Mouse (Mus musculus) heart, embryonic 11.5 days (tissue): ENCODE results near the gene Pak7. TPM values are rescaled to one million over a fixed set of nuclear protein-coding genes. Genes with fewer than 3 reads are reported as not detected.
A peak's percentile ranks its signal among the peaks of the same experiment; 100 is the strongest.
"Not testable (repeated sequence)": the region's sequence is repeated elsewhere in the genome, so short reads cannot be mapped to it uniquely, and the experiment has no call there.

Experiments
- ATAC-seq: fragments of 200-750 bp; cut with Nextera tagmentation; replicated peaks from 2 replicates; pipeline ENCODE4 v1.8.0; 2017; ENCODE audit warnings: moderate library complexity; ENCODE audit not compliant: insufficient number of reproducible peaks, low FRiP score, low TSS enrichment
- H3K27ac ChIP-seq: fragments of 300-500 bp; sonication (generic); 2 replicates; pipeline ENCODE4 v1.5.1; 2014; ENCODE audit warnings: mild to moderate bottlenecking, low read depth, low read length
- H3K27me3 ChIP-seq: fragments of 300-500 bp; sonication (generic); 2 replicates; pipeline ENCODE4 v1.6.1; 2014; ENCODE audit warnings: mild to moderate bottlenecking, low read length, mixed read lengths; ENCODE audit not compliant: control insufficient read depth, insufficient read depth
- H3K36me3 ChIP-seq: fragments of 300-500 bp; sonication (generic); 2 replicates; pipeline ENCODE4 v1.6.1; 2014; ENCODE audit warnings: mild to moderate bottlenecking, low read length, moderate library complexity, mixed read lengths; ENCODE audit not compliant: control insufficient read depth, insufficient read depth
- H3K4me1 ChIP-seq: fragments of 300-500 bp; sonication (generic); 2 replicates; pipeline ENCODE4 v1.6.1; 2014; ENCODE audit warnings: low read length; ENCODE audit not compliant: control insufficient read depth, insufficient read depth
- H3K4me2 ChIP-seq: fragments of 300-500 bp; sonication (generic); 2 replicates; pipeline ENCODE4 v1.6.1; 2014; ENCODE audit warnings: mild to moderate bottlenecking, moderate library complexity
- H3K4me3 ChIP-seq: fragments of 300-500 bp; sonication (generic); 2 replicates; pipeline ENCODE4 v1.5.1; 2014; ENCODE audit warnings: low read depth, low read length
- H3K9ac ChIP-seq: fragments of 300-500 bp; sonication (generic); 2 replicates; pipeline ENCODE4 v1.6.1; 2014; ENCODE audit warnings: mild to moderate bottlenecking, low read depth, low read length, moderate library complexity
- H3K9me3 ChIP-seq: fragments of 300-500 bp; sonication (generic); replicated peaks from 2 replicates; pipeline ENCODE4 v1.6.1; 2016; ENCODE audit warnings: low read length; ENCODE audit not compliant: control insufficient read depth
- WGBS: fragments of 180-500 bp; shearing (Covaris S2); extraction: QIAGEN DNeasy Blood & Tissue Kit; methylation state at CpG from one replicate; pipeline ENCODE4 v1.1.7; 2014; ENCODE audit not compliant: insufficient replicate concordance; 5-methylcytosine and 5-hydroxymethylcytosine counted together
- polyA plus RNA-seq: library from polyadenylated mRNA; unstranded; fragments of >200 nt; fragmentation: Nextera tagmentation; extraction: Ambion mirVana; gene quantifications from 2 replicates; pipeline ENCODE4 v1.2.1, GENCODE M21; 2014

Gene Pak7
- polyA plus RNA-seq, 1 experiment from 2014 or later: 0.87 TPM

DNA sequence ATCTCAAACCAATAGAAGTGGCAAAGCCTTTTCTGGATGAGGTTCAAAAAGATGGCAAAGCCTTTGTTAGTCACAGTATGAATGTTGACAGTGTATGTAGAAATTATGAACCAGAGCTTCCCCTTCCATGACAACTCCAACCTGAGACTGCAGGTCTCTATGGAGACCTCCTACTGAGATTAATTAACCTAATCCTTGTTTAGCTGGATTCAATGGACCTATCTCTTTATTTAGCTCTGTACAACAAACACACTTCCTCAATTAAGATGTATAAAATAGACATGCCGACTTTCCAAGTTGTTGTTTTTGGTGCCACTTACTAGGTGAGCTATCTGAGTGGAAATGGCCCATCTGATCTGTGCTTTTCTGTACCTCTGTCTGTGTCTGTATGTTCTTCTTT, 90.4 kb downstream of the Pak7 start:
- Histone ChIP-seq H3K36me3 (no peaks in the 10 kb centered on the region), H3K27ac (no peak overlapping the region), H3K9me3 (no peaks in the 10 kb centered on the region), H3K4me1 (no peaks in the 10 kb centered on the region), H3K27me3 (no peaks in the 10 kb centered on the region), H3K4me2 (no peak overlapping the region), H3K4me3 (no peak overlapping the region), H3K9ac (no peak overlapping the region)
- WGBS: 61% methylated on average over 1 of the region's 1 CpGs
- ATAC-seq: no peak

DNA sequence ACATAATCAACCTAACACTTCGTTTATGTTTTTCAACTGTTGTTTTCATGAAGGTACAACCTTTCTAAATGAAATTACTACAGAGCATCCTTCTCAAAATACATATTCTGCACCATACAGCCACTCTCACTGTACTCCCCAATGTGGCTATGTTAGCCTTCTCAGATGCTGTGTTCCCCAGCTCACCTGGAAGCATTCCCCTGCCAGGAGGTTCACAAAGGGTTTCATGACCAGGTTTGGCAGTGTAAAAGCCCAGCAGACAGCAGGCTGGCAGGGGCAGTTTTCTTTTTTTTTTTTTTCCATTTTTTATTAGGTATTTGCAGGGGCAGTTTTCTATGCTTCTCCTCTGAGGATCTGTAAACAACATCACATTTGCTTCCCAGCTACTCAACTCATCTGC, 105.7 kb downstream of the Pak7 start:
- no peak overlapping the region for H3K4me3 ChIP-seq
- no peaks in the 10 kb centered on the region for H3K27me3 ChIP-seq
- H3K36me3 ChIP-seq: no peaks in the 10 kb centered on the region
- 70% methylated on average over 1 of the region's 1 CpGs for WGBS
- H3K27ac ChIP-seq: no peak overlapping the region
- no peak overlapping the region for H3K9ac ChIP-seq
- no peak for ATAC-seq
- no peaks in the 10 kb centered on the region for H3K9me3 ChIP-seq
- no peak overlapping the region for H3K4me2 ChIP-seq
- no peaks in the 10 kb centered on the region for H3K4me1 ChIP-seq

DNA sequence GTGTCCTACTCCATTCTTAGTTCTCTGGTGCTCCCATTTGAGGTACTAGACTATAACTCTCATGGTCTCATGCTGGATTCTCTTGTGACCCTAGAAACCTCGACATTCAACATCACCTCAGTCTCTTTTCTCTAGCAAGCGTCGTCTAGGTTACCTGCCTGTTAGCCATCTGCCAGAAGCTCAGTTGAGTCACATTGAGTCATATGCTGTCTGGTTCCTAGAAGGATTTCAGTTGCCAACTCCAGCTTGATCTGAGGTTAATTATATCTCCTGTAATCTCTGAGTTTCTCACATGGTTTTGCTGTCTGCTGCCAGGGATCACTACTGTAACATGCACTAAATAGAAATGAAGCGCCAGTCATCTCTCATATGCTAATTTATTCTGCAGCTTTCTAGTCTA, 145.8 kb downstream of the Pak7 start:
- not testable (repeated sequence) for H3K4me1 ChIP-seq, ATAC-seq, H3K9me3 ChIP-seq, H3K4me3 ChIP-seq, H3K27me3 ChIP-seq, H3K9ac ChIP-seq, H3K4me2 ChIP-seq, H3K36me3 ChIP-seq, H3K27ac ChIP-seq
- 77% methylated on average over 4 of the region's 4 CpGs for WGBS

DNA sequence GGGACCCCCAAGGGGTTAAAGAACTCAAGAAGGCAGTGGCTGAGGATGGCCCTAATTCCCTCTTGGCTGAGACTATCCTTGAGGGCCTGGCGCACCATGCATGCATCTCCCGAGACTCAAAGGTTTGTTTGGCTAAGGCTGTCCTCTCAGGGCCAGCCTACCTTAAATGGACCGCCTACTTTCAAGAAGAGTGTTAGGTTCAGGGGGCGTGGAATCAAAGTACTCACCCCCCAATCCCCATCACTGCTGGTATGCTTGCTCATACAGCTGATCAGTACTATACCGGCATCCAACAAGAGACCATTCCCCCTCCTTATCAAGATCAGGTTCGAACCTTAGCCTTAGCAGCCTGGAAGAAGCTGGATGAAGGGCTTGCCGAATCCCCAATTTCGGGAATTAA, 156.5 kb downstream of the Pak7 start:
- Histone ChIP-seq H3K36me3 (no peaks in the 10 kb centered on the region), H3K4me1 (no peaks in the 10 kb centered on the region), H3K9ac (no peak overlapping the region), H3K4me2 (no peak overlapping the region), H3K4me3 (no peak overlapping the region), H3K27ac (no peak overlapping the region), H3K27me3 (no peaks in the 10 kb centered on the region), H3K9me3 (no peaks in the 10 kb centered on the region)
- WGBS: 81% methylated on average over 8 of the region's 8 CpGs
- ATAC-seq: no peak

DNA sequence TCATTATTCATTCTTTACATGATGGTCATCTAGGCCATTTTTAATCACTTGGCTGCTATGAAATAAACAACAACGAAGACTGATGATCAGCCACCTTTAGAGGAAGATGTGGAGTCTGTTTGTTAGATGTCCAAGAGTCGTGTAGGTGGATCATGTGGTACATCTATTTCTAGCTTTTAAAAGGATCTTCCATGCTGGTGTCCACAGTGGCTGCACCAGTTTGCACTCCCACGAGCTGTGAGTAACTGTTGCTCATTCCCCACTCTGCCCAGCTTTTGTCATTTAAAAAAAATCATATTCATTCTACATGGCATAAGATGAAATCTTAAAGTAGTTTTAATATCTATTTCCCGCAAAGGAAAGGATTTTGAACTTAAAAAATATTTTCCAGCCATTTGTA, 183.7 kb downstream of the Pak7 start:
- H3K4me2 ChIP-seq: no peak overlapping the region
- no peaks in the 10 kb centered on the region for H3K36me3 ChIP-seq
- no peaks in the 10 kb centered on the region for H3K9me3 ChIP-seq
- H3K27ac ChIP-seq: no peak overlapping the region
- no peak overlapping the region for H3K9ac ChIP-seq
- 69% methylated on average over 4 of the region's 4 CpGs for WGBS
- ATAC-seq: no peak
- no peaks in the 10 kb centered on the region for H3K4me1 ChIP-seq
- no peak overlapping the region for H3K4me3 ChIP-seq
- no peaks in the 10 kb centered on the region for H3K27me3 ChIP-seq

DNA sequence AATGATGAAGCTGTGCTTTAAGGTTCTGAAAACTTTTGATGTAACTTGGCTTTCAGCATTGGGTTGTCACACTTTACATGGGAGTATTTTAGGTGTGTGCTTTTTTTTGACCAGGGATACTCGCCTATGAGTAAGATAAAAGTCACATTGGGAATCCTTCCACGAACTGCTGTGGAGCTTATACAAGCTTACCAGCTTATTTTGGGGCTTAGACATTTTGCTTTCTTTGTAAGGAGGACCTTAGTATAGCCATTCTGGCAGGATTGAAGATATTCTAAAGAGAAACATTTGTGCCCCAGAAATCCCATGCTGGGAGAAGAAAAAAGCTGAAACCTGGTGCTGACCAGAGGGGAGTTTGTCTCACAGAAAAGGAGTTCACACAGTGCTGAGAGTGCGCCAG, 212.7 kb downstream of the Pak7 start:
- Histone ChIP-seq H3K27me3 (no peaks in the 10 kb centered on the region), H3K27ac (no peak overlapping the region), H3K9me3 (no peaks in the 10 kb centered on the region), H3K4me1 (no peaks in the 10 kb centered on the region), H3K4me2 (no peak overlapping the region), H3K9ac (no peak overlapping the region), H3K36me3 (no peaks in the 10 kb centered on the region), H3K4me3 (no peak overlapping the region)
- no peak for ATAC-seq
- 63% methylated on average over 3 of the region's 3 CpGs for WGBS

DNA sequence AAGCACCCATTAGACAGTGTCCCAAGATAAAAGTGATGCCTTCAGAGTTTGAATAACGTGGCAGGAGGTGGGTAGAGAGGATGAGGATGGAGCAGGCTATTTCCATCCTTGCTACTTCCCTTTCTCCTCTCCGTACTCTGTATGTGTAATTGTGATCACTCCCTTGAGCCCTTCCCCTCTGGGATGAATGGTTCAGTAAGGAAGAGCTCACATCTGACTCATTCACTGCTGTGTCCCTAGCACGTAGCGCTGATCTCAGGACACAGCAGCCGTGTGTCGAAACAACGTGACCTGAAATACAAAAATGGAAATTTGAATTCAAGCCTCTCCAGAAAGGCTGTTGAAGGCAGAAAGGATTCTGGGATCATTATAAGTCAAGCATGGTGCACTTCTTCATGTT, 237.0 kb downstream of the Pak7 start:
- ATAC-seq: no peak
- Histone ChIP-seq H3K27ac (no peak overlapping the region), H3K4me1 (no peaks in the 10 kb centered on the region), H3K9ac (no peak overlapping the region), H3K4me2 (no peak overlapping the region), H3K9me3 (no peaks in the 10 kb centered on the region), H3K27me3 (no peaks in the 10 kb centered on the region), H3K4me3 (no peak overlapping the region), H3K36me3 (no peaks in the 10 kb centered on the region)
- WGBS: 71% methylated on average over 7 of the region's 7 CpGs

DNA sequence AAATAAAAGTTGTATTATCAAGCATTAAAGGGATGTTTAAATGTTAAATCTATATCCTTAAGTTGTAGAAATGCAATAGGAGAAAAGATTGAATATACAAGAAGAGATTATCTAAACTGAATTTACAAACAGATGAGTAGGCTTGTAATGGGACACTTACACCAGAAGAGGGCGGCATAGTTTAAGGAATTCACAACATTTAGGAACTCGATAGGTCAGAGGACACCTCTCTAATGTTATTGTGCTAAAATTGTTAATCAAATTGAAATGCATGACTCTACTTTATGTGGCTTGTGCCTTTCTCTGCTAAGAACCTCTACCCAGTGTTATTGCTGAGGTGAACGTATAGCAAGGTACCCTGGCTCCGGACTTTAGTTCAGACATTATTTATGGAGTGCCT, 238.2 kb downstream of the Pak7 start:
- H3K9ac ChIP-seq: no peak overlapping the region
- 33% methylated on average over 4 of the region's 4 CpGs for WGBS
- ATAC-seq: no peak
- H3K36me3 ChIP-seq: no peaks in the 10 kb centered on the region
- H3K4me2 ChIP-seq: no peak overlapping the region
- H3K27ac ChIP-seq: no peak overlapping the region
- no peaks in the 10 kb centered on the region for H3K4me1 ChIP-seq
- H3K27me3 ChIP-seq: no peaks in the 10 kb centered on the region
- H3K9me3 ChIP-seq: no peaks in the 10 kb centered on the region
- H3K4me3 ChIP-seq: no peak overlapping the region

DNA sequence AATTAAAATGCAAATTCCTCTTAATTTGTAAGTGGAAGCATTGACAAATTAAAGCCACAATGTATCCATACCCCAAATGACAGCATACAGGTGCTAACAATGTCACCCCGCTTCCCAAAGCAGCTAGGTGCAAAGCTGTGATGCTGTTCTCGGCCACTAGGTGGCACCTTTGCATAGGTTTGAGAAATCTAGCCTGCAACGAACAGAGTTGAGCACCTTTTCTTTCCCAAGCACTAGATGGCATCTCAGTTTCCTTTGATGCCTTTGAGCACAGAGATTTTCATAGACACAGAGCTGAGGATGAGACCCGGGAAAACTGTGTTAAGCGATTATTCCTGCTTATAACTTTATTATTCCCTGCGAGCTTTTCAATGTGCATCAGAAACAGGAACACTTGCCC, 238.8 kb downstream of the Pak7 start:
- no peaks in the 10 kb centered on the region for H3K36me3 ChIP-seq
- no peak overlapping the region for H3K4me3 ChIP-seq
- H3K27ac ChIP-seq: no peak overlapping the region
- no peaks in the 10 kb centered on the region for H3K27me3 ChIP-seq
- no peak overlapping the region for H3K4me2 ChIP-seq
- H3K4me1 ChIP-seq: no peaks in the 10 kb centered on the region
- H3K9ac ChIP-seq: no peak overlapping the region
- H3K9me3 ChIP-seq: no peaks in the 10 kb centered on the region
- ATAC-seq: 0 out of 2 replicates have a peak, but pooled peaks have one; percentile 67
- WGBS: 6% methylated on average over 6 of the region's 6 CpGs
